Mouse (Mus musculus): ENCODE results near the gene Olfr214. TPM values are rescaled to one million over a fixed set of nuclear protein-coding genes. Genes with fewer than 3 reads are reported as not detected.

The Olfr214 gene
- polyA plus RNA-seq, 1 experiment from 2014 or later: not detected

GRCm38 (mm10) chr6:116607230-116607629, 53.2 kb downstream of the Olfr214 start:
- H3K27me3 ChIP-seq (replicated peaks; ENCODE audit: control insufficient read depth, insufficient read depth, low read length): no peaks in the 10 kb centered on the region
- no peak overlapping the region for H3K4me3 ChIP-seq (ENCODE audit: low read length)
- H3K27ac ChIP-seq (ENCODE audit: low read length): no peak overlapping the region
- H3K36me3 ChIP-seq (ENCODE audit: control insufficient read depth, insufficient read depth, low read length): no peaks in the 10 kb centered on the region
- WGBS: 42% methylated on average over 4 of the region's 4 CpGs
- no peak overlapping the region for H3K9ac ChIP-seq (ENCODE audit: low read depth, low read length)
- no peak overlapping the region for H3K4me2 ChIP-seq (ENCODE audit: low read depth, low read length)
- no peaks in the 10 kb centered on the region for H3K9me3 ChIP-seq (ENCODE audit: control insufficient read depth, low read length)
- no peak for ATAC-seq
- no peaks in the 10 kb centered on the region for H3K4me1 ChIP-seq (ENCODE audit: control insufficient read depth, insufficient read depth, low read length)

Other genes with a start within 250 kb of the Olfr214 start
- 29.9 and 33.0 TPM in 2 replicates for gene March8, start 216.2 kb upstream of the Olfr214 start, polyA plus RNA-seq (2015; fragmentation: Nextera tagmentation; extraction: Ambion mirVana)
- gene Alox5, start 93.1 kb upstream of the Olfr214 start, polyA plus RNA-seq (2015; fragmentation: Nextera tagmentation; extraction: Ambion mirVana): 2.0 TPM in 2 replicates
- not detected in 2 replicates for gene Olfr211, start 65.1 kb upstream of the Olfr214 start, polyA plus RNA-seq (2015; fragmentation: Nextera tagmentation; extraction: Ambion mirVana)
- not detected in 2 replicates for gene Olfr212, start 47.7 kb upstream of the Olfr214 start, polyA plus RNA-seq (2015; fragmentation: Nextera tagmentation; extraction: Ambion mirVana)
- not detected in 2 replicates for gene Olfr213, start 15.8 kb upstream of the Olfr214 start, polyA plus RNA-seq (2015; fragmentation: Nextera tagmentation; extraction: Ambion mirVana)
- 0.49 and 0.53 TPM in 2 replicates for gene Gm5580, start 3.1 kb upstream of the Olfr214 start, polyA plus RNA-seq (2015; fragmentation: Nextera tagmentation; extraction: Ambion mirVana)
- not detected in 2 replicates for gene Olfr215, start 30.0 kb downstream of the Olfr214 start, polyA plus RNA-seq (2015; fragmentation: Nextera tagmentation; extraction: Ambion mirVana)
- 93.5 and 102 TPM in 2 replicates for gene Zfp422, start 74.8 kb downstream of the Olfr214 start, polyA plus RNA-seq (2015; fragmentation: Nextera tagmentation; extraction: Ambion mirVana)
- 26.3 and 27.2 TPM in 2 replicates for gene Depp1, start 96.4 kb downstream of the Olfr214 start, polyA plus RNA-seq (2015; fragmentation: Nextera tagmentation; extraction: Ambion mirVana)
- 8.6 and 9.2 TPM in 2 replicates for gene Rassf4, start 119.7 kb downstream of the Olfr214 start, polyA plus RNA-seq (2015; fragmentation: Nextera tagmentation; extraction: Ambion mirVana)
- gene Tmem72, start 162.7 kb downstream of the Olfr214 start, polyA plus RNA-seq (2015; fragmentation: Nextera tagmentation; extraction: Ambion mirVana): 0.06 and 0.07 TPM in 2 replicates

Measured in intestine, embryonic 16.5 days (tissue).